Mouse (Mus musculus): ENCODE data around the gene Ip6k3. TPM values are rescaled to one million over a fixed set of nuclear protein-coding genes. Genes with fewer than 3 reads are reported as not detected.

Gene Ip6k3
- polyA plus RNA-seq (2015; fragmentation: Nextera tagmentation; extraction: Ambion mirVana), result 0.35 and 0.43 TPM in 2 replicates

DNA sequence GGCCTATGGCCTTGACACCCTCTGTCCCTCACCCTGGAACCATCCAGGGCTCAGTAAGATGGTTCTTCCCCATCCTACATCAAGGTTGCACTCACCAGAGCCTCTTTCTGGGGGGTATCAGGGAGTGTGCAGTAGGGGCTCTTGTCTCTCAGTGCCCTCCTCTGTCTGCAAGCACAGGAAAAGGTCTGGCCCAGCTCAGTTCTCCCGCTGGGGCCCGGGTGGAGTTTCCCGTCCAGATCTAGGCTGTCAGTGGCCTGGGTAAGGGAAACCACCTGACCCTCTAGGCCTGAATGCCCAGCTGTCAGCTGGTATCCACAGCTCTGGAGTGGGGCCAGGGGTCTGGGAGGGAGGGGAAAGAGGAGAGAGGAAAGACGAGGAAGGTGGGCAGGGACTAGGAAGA lies at the start of gene Ip6k3:
TSS of gene Ip6k3 (minus strand) at position 251 of the 400 bp plus-strand sequence.
- H3K36me3 ChIP-seq, result no peaks in the 10 kb centered on the region
- H3K27ac ChIP-seq, result peak within 1 kb of the TSS; percentile 7; the same call in 1 of the 2 replicates
- H3K4me1 ChIP-seq (replicated peaks), result 0 out of 2 replicates have a peak, but pooled peaks cover 5% of the 10 kb centered on the region
- H3K4me2 ChIP-seq, result no peak within 1 kb of the TSS
- 0 out of 2 replicates have a peak, but pooled peaks cover 3% of the 10 kb centered on the region for H3K27me3 ChIP-seq
- no peak within 1 kb of the TSS for H3K9ac ChIP-seq
- peak; percentile 58; the same call in 1 of the 2 replicates for ATAC-seq (replicated peaks; ENCODE audit: insufficient number of reproducible peaks, insufficient read depth, low FRiP score, low read depth)
- no peaks in the 10 kb centered on the region for H3K9me3 ChIP-seq (replicated peaks)
- WGBS, result 26% methylated on average over 4 of the region's 4 CpGs
- no peak within 1 kb of the TSS for H3K4me3 ChIP-seq

DNA sequence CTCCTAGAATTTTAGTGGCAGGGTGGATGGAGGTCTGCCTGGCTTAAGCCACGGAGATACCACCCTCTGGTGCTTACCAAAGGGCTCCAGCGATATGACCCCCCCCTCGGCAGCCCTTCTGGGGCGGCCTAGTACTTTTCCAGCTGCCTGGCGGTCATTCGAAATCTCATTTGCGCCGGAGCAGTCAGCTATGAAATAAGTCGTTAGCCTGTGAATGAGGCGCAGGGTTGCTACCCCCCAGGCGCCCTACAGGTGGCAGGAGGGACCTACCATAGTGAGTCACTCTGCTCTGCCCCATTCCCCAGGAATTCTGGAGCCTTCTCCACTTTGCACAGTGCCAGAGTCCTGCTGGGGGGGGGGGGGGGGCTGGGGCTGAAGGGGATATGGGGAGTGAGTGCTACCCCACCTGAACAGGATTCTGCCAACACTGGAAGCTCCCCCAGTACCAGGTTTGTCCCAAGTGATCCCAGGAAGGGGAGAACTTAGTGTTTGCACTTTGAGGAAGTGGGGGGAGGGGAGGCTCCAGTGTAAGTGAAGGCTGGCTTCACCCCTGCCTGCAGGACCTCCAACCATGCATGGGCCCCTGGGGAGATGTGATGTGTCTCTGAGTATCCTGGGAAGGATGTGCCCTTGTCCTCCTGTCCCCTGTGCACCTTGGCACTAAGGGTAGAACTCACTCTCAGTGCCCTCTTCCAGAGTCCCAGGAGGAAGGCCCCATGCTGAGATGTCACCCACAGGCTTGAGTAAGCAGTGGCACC lies 45.4 kb upstream of the Ip6k3 start:
- H3K27ac ChIP-seq, result no peak overlapping the region
- H3K4me2 ChIP-seq, result no peak overlapping the region
- peaks cover 18% of the 10 kb centered on the region for H3K27me3 ChIP-seq
- no peak overlapping the region for H3K4me3 ChIP-seq
- WGBS, result 11% methylated on average over 11 of the region's 11 CpGs
- ATAC-seq (replicated peaks; ENCODE audit: insufficient number of reproducible peaks, insufficient read depth, low FRiP score, low read depth), result peak; percentile 58; the same call in 1 of the 2 replicates
- no peaks in the 10 kb centered on the region; the same call in 1 of the 2 replicates for H3K9me3 ChIP-seq (replicated peaks)
- H3K9ac ChIP-seq, result no peak overlapping the region
- 0 out of 2 replicates have a peak, but pooled peaks cover 4% of the 10 kb centered on the region for H3K4me1 ChIP-seq (replicated peaks)
- no peaks in the 10 kb centered on the region for H3K36me3 ChIP-seq

- ATAC-seq (replicated peaks; ENCODE audit: insufficient number of reproducible peaks, insufficient read depth, low FRiP score, low read depth), result no peak
- H3K27ac ChIP-seq, result no peak overlapping the region
- no peak overlapping the region for H3K9ac ChIP-seq
- H3K36me3 ChIP-seq, result no peaks in the 10 kb centered on the region
- H3K9me3 ChIP-seq (replicated peaks), result no peaks in the 10 kb centered on the region; the same call in 1 of the 2 replicates
- peaks cover 18% of the 10 kb centered on the region for H3K27me3 ChIP-seq
- no peak overlapping the region for H3K4me3 ChIP-seq
- 0 out of 2 replicates have a peak, but pooled peaks cover 4% of the 10 kb centered on the region for H3K4me1 ChIP-seq (replicated peaks)
- WGBS, result 45% methylated on average over 6 of the region's 6 CpGs
- H3K4me2 ChIP-seq, result no peak overlapping the region
These were observed 44.4 kb upstream of the Ip6k3 start for GRCm38 (mm10) chr17:27212006-27212405.

DNA sequence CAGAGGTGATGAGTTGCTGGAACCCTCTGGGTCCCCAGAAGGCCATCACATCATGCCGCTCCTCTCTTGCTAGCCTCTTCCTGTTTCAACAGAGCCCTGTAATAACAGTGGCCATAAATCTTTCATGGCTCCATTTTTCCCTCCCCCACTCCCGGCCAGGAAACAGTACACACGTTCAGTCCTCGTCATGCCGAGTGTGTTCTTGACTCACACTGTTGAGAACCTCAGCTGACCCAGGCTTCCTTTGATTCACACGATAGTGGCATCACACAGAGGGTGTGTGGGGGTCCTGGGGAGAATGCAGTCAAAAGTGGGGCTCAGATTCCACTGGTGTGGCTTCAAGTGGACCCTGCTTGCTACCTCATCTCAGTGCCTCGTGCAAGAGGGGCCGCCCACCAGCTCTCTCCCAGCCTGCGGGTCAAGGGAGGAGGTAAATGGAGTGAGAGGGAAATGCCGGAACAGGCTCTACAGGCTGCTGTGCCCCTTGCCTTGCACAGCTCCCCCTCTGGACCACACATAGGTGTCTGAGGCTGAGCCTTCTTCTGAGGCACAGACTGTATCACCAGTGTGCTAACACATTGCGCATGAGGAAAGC lies 39.6 kb upstream of the Ip6k3 start:
- peaks cover 15% of the 10 kb centered on the region for H3K4me1 ChIP-seq (replicated peaks)
- peaks cover 18% of the 10 kb centered on the region for H3K27me3 ChIP-seq
- H3K9ac ChIP-seq, result no peak overlapping the region
- no peaks in the 10 kb centered on the region; the same call in 1 of the 2 replicates for H3K9me3 ChIP-seq (replicated peaks)
- H3K4me2 ChIP-seq, result no peak overlapping the region
- WGBS, result 52% methylated on average over 11 of the region's 11 CpGs
- no peak for ATAC-seq (replicated peaks; ENCODE audit: insufficient number of reproducible peaks, insufficient read depth, low FRiP score, low read depth)
- H3K27ac ChIP-seq, result no peak overlapping the region
- no peak overlapping the region for H3K4me3 ChIP-seq
- peaks cover 2% of the 10 kb centered on the region; the same call in 1 of the 2 replicates for H3K36me3 ChIP-seq

- H3K27me3 ChIP-seq, result no peaks in the 10 kb centered on the region
- H3K4me1 ChIP-seq (replicated peaks), result peaks cover 15% of the 10 kb centered on the region
- H3K27ac ChIP-seq, result peak within 1 kb of the TSS; percentile 88
- peak; percentile 96 for ATAC-seq (replicated peaks; ENCODE audit: insufficient number of reproducible peaks, insufficient read depth, low FRiP score, low read depth)
- WGBS, result 5% methylated on average over 78 of the region's 97 CpGs
- H3K36me3 ChIP-seq, result peaks cover 26% of the 10 kb centered on the region
- peak within 1 kb of the TSS; percentile 97 for H3K9ac ChIP-seq
- H3K4me2 ChIP-seq, result peak within 1 kb of the TSS; percentile 92
- peak within 1 kb of the TSS; percentile 86 for H3K4me3 ChIP-seq
- H3K9me3 ChIP-seq (replicated peaks), result no peaks in the 10 kb centered on the region
These were observed 36.7 kb upstream of the Ip6k3 start, which contains the start of gene Lemd2 for GRCm38 (mm10) chr17:27204075-27204909. TSS of gene Lemd2 (minus strand) at chr17:27204469.

- H3K36me3 ChIP-seq, result peaks cover 31% of the 10 kb centered on the region
- H3K4me3 ChIP-seq, result peak overlapping the region; percentile 86
- H3K27me3 ChIP-seq, result no peaks in the 10 kb centered on the region
- under 1% methylated on average over 66 of the region's 74 CpGs for WGBS
- peak overlapping the region; percentile 92 for H3K4me2 ChIP-seq
- peaks cover 15% of the 10 kb centered on the region for H3K4me1 ChIP-seq (replicated peaks)
- H3K27ac ChIP-seq, result peak overlapping the region; percentile 88
- no peaks in the 10 kb centered on the region for H3K9me3 ChIP-seq (replicated peaks)
- ATAC-seq (replicated peaks; ENCODE audit: insufficient number of reproducible peaks, insufficient read depth, low FRiP score, low read depth), result peak; percentile 55
- H3K9ac ChIP-seq, result peak overlapping the region; percentile 97
These were observed 35.9 kb upstream of the Ip6k3 start for GRCm38 (mm10) chr17:27203358-27204074.

DNA sequence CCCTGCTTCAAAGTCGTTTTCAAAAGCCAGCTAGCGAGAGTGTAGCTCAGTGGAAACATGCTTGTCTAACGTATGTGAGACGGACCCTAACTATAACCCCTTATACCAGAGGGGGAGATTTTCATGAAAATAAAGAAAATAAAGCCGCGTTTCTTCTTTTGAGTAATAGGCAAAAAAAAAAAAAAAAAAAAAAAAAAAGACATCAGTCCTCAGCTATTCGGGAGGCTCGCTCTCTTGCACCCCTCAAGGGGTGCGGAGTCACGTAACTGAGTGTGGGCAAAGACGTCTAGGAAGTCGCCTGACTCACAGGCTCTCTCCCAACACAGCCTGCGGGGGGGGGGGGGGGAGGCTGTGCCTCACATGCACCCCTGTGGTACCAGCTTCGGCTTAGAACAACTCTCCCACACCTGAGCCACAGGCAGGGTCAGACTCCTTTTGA lies 35.3 kb upstream of the Ip6k3 start:
- H3K9me3 ChIP-seq (replicated peaks), result no peaks in the 10 kb centered on the region

DNA sequence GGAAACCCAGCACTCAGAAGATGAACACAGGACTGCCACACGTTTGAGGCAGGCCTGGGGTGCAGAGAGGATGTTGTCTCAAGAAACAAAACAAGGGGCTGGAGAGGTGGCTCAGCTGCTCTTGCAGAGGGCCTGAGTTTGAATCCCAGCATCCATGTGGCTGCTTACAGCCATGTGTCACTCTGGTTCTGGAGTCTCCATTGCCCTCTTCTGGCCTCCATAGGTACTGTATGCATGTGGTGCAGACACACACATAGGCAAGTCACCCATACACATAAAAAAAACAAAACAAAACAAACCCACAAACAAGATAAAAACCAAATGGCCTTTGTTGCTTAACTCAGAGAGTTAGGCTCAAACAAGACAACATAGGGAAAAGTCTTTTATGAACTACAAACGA lies 34.4 kb upstream of the Ip6k3 start:
- Histone ChIP-seq H3K9ac (no peak overlapping the region), H3K27ac (no peak overlapping the region), H3K4me2 (no peak overlapping the region), H3K27me3 (no peaks in the 10 kb centered on the region), H3K4me3 (no peak overlapping the region), H3K4me1 (replicated peaks) (peaks cover 15% of the 10 kb centered on the region), H3K9me3 (replicated peaks) (no peaks in the 10 kb centered on the region), H3K36me3 (peaks cover 46% of the 10 kb centered on the region)
- no peak for ATAC-seq (replicated peaks; ENCODE audit: insufficient number of reproducible peaks, insufficient read depth, low FRiP score, low read depth)
- 85% methylated on average over 2 of the region's 2 CpGs for WGBS

More for the DNA sequence above, 35.3 kb upstream of the Ip6k3 start:
- no peak for ATAC-seq (replicated peaks; ENCODE audit: insufficient number of reproducible peaks, insufficient read depth, low FRiP score, low read depth)
- no peaks in the 10 kb centered on the region for H3K27me3 ChIP-seq
- H3K9ac ChIP-seq, result peak overlapping the region; percentile 97
- H3K4me1 ChIP-seq (replicated peaks), result peaks cover 15% of the 10 kb centered on the region
- WGBS, result 43% methylated on average over 14 of the region's 14 CpGs
- H3K27ac ChIP-seq, result peak overlapping the region; percentile 88; the same call in 1 of the 2 replicates
- peaks cover 36% of the 10 kb centered on the region for H3K36me3 ChIP-seq
- H3K4me3 ChIP-seq, result peak overlapping the region; percentile 86
- H3K4me2 ChIP-seq, result peak overlapping the region; percentile 92

- H3K27me3 ChIP-seq, result no peaks in the 10 kb centered on the region
- no peak overlapping the region for H3K4me2 ChIP-seq
- ATAC-seq (replicated peaks; ENCODE audit: insufficient number of reproducible peaks, insufficient read depth, low FRiP score, low read depth), result no peak
- 77% methylated on average over 11 of the region's 11 CpGs for WGBS
- H3K27ac ChIP-seq, result no peak overlapping the region
- peaks cover 15% of the 10 kb centered on the region for H3K4me1 ChIP-seq (replicated peaks)
- H3K9me3 ChIP-seq (replicated peaks), result no peaks in the 10 kb centered on the region
- H3K36me3 ChIP-seq, result peaks cover 52% of the 10 kb centered on the region
- H3K4me3 ChIP-seq, result no peak overlapping the region
- H3K9ac ChIP-seq, result no peak overlapping the region
These were observed 33.2 kb upstream of the Ip6k3 start for GRCm38 (mm10) chr17:27200801-27201200.

DNA sequence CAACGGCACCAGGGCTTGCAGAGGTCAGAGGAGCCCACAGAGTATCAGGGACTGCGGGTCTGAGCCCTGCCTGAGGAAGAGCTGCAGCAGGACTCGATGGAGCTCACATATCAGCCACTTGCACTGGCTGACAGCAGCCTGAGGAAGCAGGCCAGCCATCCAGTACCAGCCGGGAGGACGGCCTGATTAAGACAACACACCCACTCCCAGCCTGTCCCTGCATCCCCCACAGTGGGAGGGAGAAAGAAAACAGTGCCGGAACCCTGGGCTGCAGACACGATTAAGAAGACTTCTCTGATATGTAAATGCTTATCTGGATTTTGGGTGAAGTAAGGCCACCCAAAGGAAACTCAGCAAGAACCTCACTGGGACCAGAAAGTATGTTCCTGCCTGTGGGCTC lies 32.3 kb upstream of the Ip6k3 start:
- no peaks in the 10 kb centered on the region for H3K9me3 ChIP-seq (replicated peaks)
- H3K9ac ChIP-seq, result no peak overlapping the region
- H3K27ac ChIP-seq, result no peak overlapping the region
- ATAC-seq (replicated peaks; ENCODE audit: insufficient number of reproducible peaks, insufficient read depth, low FRiP score, low read depth), result no peak
- no peaks in the 10 kb centered on the region for H3K27me3 ChIP-seq
- peaks cover 15% of the 10 kb centered on the region for H3K4me1 ChIP-seq (replicated peaks)
- H3K4me2 ChIP-seq, result no peak overlapping the region
- H3K36me3 ChIP-seq, result peaks cover 62% of the 10 kb centered on the region
- no peak overlapping the region for H3K4me3 ChIP-seq
- 44% methylated on average over 7 of the region's 7 CpGs for WGBS

All from heart, embryonic 15.5 days (tissue).